Mouse (Mus musculus) ES-E14 (cell line): Measurements from ENCODE around the gene Birc7.

Experiments used
- CHD2 ChIP-seq: IDR thresholded peaks from 2 replicates; pipeline ENCODE4 v1.6.1; 2014; ENCODE audit warnings: mild to moderate bottlenecking, low read depth, low read length, inconsistent platforms
- HCFC1 ChIP-seq: IDR thresholded peaks from 2 replicates; pipeline ENCODE4 v1.6.1; 2012; ENCODE audit warnings: low read length, inconsistent platforms, borderline replicate concordance; ENCODE audit not compliant: insufficient read depth
- MAFK ChIP-seq: IDR thresholded peaks from 2 replicates; pipeline ENCODE4 v1.6.1; 2014; ENCODE audit warnings: mild to moderate bottlenecking, low read depth, low read length, inconsistent platforms; ENCODE audit not compliant: insufficient read depth
- ZC3H11A ChIP-seq: IDR thresholded peaks from 2 replicates; pipeline ENCODE4 v1.6.1; 2012; ENCODE audit warnings: low read depth, mild to moderate bottlenecking, inconsistent platforms, low read length, borderline replicate concordance
- ZNF384 ChIP-seq: IDR thresholded peaks from 2 replicates; pipeline ENCODE4 v1.6.1; 2012; ENCODE audit warnings: low read depth, low read length, inconsistent platforms

GRCm38 (mm10) chr2:180940187-180940586, 11.4 kb downstream of the Birc7 start:
- TF ChIP-seq ZC3H11A (no peak), MAFK (no peak), CHD2 (no peak), ZNF384 (no peak), HCFC1 (no peak)
